Mouse (Mus musculus) lung, postnatal 0 days (tissue): Measurements from ENCODE around the gene Bche. TPM values are rescaled to one million over a fixed set of nuclear protein-coding genes. Genes with fewer than 3 reads are reported as not detected.

Experiments
- ATAC-seq: fragments of 200-750 bp; cut with Nextera tagmentation; 2 replicates; pipeline ENCODE4 v1.8.0; 2017; ENCODE audit warnings: moderate library complexity
- DNase-seq: peaks from one replicate; pipeline ENCODE4 v3.0.0-alpha.2; 2016; ENCODE audit warnings: low spot score
- H3K27ac ChIP-seq: fragments of 300-500 bp; sonication (generic); 2 replicates; pipeline ENCODE4 v1.5.1; 2014; ENCODE audit warnings: antibody characterized with exemption, mild to moderate bottlenecking, low read length, mixed read lengths
- H3K27me3 ChIP-seq: fragments of 300-500 bp; sonication (generic); replicated peaks from 2 replicates; pipeline ENCODE4 v1.6.1; 2014; ENCODE audit warnings: low read length, mixed read lengths; ENCODE audit not compliant: insufficient read depth
- H3K36me3 ChIP-seq: fragments of 300-500 bp; sonication (generic); 2 replicates; pipeline ENCODE4 v1.6.1; 2014; ENCODE audit warnings: low read length, mixed read lengths; ENCODE audit not compliant: insufficient read depth
- H3K4me1 ChIP-seq: fragments of 300-500 bp; sonication (generic); 2 replicates; pipeline ENCODE4 v1.6.1; 2014; ENCODE audit warnings: antibody characterized with exemption, low read depth, low read length, mixed read lengths; ENCODE audit not compliant: insufficient read depth
- H3K4me2 ChIP-seq: fragments of 300-500 bp; sonication (generic); replicated peaks from 2 replicates; pipeline ENCODE4 v1.6.1; 2014; ENCODE audit warnings: low read depth, mild to moderate bottlenecking, low read length, moderate library complexity, mixed read lengths
- H3K4me3 ChIP-seq: fragments of 300-500 bp; sonication (generic); 2 replicates; pipeline ENCODE4 v1.5.1; 2014; ENCODE audit warnings: low read depth, low read length
- H3K9ac ChIP-seq: fragments of 300-500 bp; sonication (generic); replicated peaks from 2 replicates; pipeline ENCODE4 v1.6.1; 2014; ENCODE audit warnings: low read depth, mild to moderate bottlenecking
- H3K9me3 ChIP-seq: fragments of 300-500 bp; sonication (generic); 2 replicates; pipeline ENCODE4 v1.6.1; 2016; ENCODE audit warnings: low read length, mixed read lengths
- CTCF ChIP-seq: IDR thresholded peaks from 2 replicates; pipeline ENCODE4 v1.5.1; 2016; ENCODE audit warnings: antibody characterized with exemption, mild to moderate bottlenecking
- EP300 ChIP-seq: IDR thresholded peaks from 2 replicates; pipeline ENCODE4 v1.6.1; 2016; ENCODE audit warnings: antibody characterized with exemption, mild to moderate bottlenecking, control low read depth
- WGBS: fragments of 180-500 bp; shearing (Covaris S2); extraction: QIAGEN DNeasy Blood & Tissue Kit; methylation state at CpG from one replicate; pipeline ENCODE4 v1.1.7; 2014; 5-methylcytosine and 5-hydroxymethylcytosine counted together
- polyA plus RNA-seq: library from polyadenylated mRNA; unstranded; fragments of >200 nt; fragmentation: Nextera tagmentation; extraction: Ambion mirVana; gene quantifications from 2 replicates; pipeline ENCODE4 v1.2.1, GENCODE M21; 2015

Gene Bche
- 0.60 and 0.70 TPM in 2 replicates for polyA plus RNA-seq

GRCm38 (mm10) chr3:73708410-73708714 lies at the start of gene Bche:
Gene Bche (minus strand): TSS chr3:73708415.
- no peak within 1 kb of the TSS for H3K27ac ChIP-seq
- H3K27me3 ChIP-seq: no peaks in the 10 kb centered on the region
- no peak for TF ChIP-seq EP300
- TF ChIP-seq CTCF: no peak
- H3K9me3 ChIP-seq: no peaks in the 10 kb centered on the region
- DNase-seq (no peak), ATAC-seq (no peak)
- 0 out of 2 replicates have a peak within 1 kb of the TSS, but pooled peaks have one; percentile 4 for H3K9ac ChIP-seq
- H3K4me1 ChIP-seq: no peaks in the 10 kb centered on the region
- peak within 1 kb of the TSS; percentile 33 for H3K4me3 ChIP-seq
- WGBS: 12% methylated on average over 10 of the region's 10 CpGs
- peak within 1 kb of the TSS; percentile 52 for H3K4me2 ChIP-seq
- no peaks in the 10 kb centered on the region for H3K36me3 ChIP-seq

- Histone ChIP-seq H3K27ac (no peak overlapping the region), H3K4me3 (no peak overlapping the region), H3K9me3 (no peaks in the 10 kb centered on the region), H3K4me1 (no peaks in the 10 kb centered on the region), H3K9ac (no peak overlapping the region), H3K27me3 (no peaks in the 10 kb centered on the region), H3K4me2 (no peak overlapping the region), H3K36me3 (no peaks in the 10 kb centered on the region)
- ATAC-seq (no peak), DNase-seq (no peak)
- TF ChIP-seq CTCF: no peak
- no peak for TF ChIP-seq EP300
Observed at GRCm38 (mm10) chr3:73741998-73742397, 33.8 kb upstream of the Bche start.

GRCm38 (mm10) chr3:73731677-73732076 lies 23.5 kb upstream of the Bche start:
- ATAC-seq: no peak
- Histone ChIP-seq H3K9me3 (no peaks in the 10 kb centered on the region), H3K27ac (no peak overlapping the region), H3K4me2 (no peak overlapping the region), H3K27me3 (no peaks in the 10 kb centered on the region), H3K36me3 (no peaks in the 10 kb centered on the region), H3K4me1 (no peaks in the 10 kb centered on the region), H3K4me3 (no peak overlapping the region), H3K9ac (no peak overlapping the region)
- no peak for TF ChIP-seq EP300
- TF ChIP-seq CTCF: peak; percentile 67
- WGBS: 57% methylated on average over 2 of the region's 2 CpGs
- peak; percentile 58 for DNase-seq

GRCm38 (mm10) chr3:73729511-73729910 lies 21.3 kb upstream of the Bche start:
- H3K9me3 ChIP-seq: no peaks in the 10 kb centered on the region
- H3K27me3 ChIP-seq: no peaks in the 10 kb centered on the region
- 72% methylated on average over 5 of the region's 5 CpGs for WGBS

GRCm38 (mm10) chr3:73725711-73726110 lies 17.5 kb upstream of the Bche start:
- Histone ChIP-seq H3K4me2 (no peak overlapping the region), H3K4me3 (no peak overlapping the region), H3K9me3 (no peaks in the 10 kb centered on the region), H3K9ac (no peak overlapping the region), H3K27me3 (no peaks in the 10 kb centered on the region), H3K27ac (no peak overlapping the region), H3K4me1 (no peaks in the 10 kb centered on the region), H3K36me3 (no peaks in the 10 kb centered on the region)
- DNase-seq: no peak
- no peak for ATAC-seq
- TF ChIP-seq EP300 (no peak), CTCF (no peak)

More at GRCm38 (mm10) chr3:73729511-73729910, 21.3 kb upstream of the Bche start:
- Histone ChIP-seq H3K4me1 (no peaks in the 10 kb centered on the region), H3K27ac (no peak overlapping the region), H3K9ac (no peak overlapping the region), H3K4me3 (no peak overlapping the region), H3K36me3 (no peaks in the 10 kb centered on the region), H3K4me2 (no peak overlapping the region)
- no peak for ATAC-seq
- TF ChIP-seq EP300: no peak
- no peak for TF ChIP-seq CTCF
- no peak for DNase-seq

GRCm38 (mm10) chr3:73724869-73725268 lies 16.7 kb upstream of the Bche start:
- Histone ChIP-seq H3K4me2 (no peak overlapping the region), H3K27me3 (no peaks in the 10 kb centered on the region), H3K27ac (no peak overlapping the region), H3K4me3 (no peak overlapping the region), H3K9me3 (no peaks in the 10 kb centered on the region), H3K36me3 (no peaks in the 10 kb centered on the region), H3K9ac (no peak overlapping the region), H3K4me1 (no peaks in the 10 kb centered on the region)
- DNase-seq (no peak), ATAC-seq (no peak)
- no peak for TF ChIP-seq CTCF
- TF ChIP-seq EP300: no peak
- WGBS: 92% methylated on average over 1 of the region's 1 CpGs

- TF ChIP-seq EP300 (no peak), CTCF (no peak)
- Histone ChIP-seq H3K27ac (no peak overlapping the region), H3K4me1 (no peaks in the 10 kb centered on the region), H3K27me3 (no peaks in the 10 kb centered on the region), H3K9me3 (no peaks in the 10 kb centered on the region), H3K4me3 (no peak overlapping the region), H3K36me3 (no peaks in the 10 kb centered on the region), H3K9ac (no peak overlapping the region), H3K4me2 (no peak overlapping the region)
- 86% methylated on average over 1 of the region's 1 CpGs for WGBS
- no peak for DNase-seq
- no peak for ATAC-seq
Observed at GRCm38 (mm10) chr3:73717610-73718284, 9.5 kb upstream of the Bche start.
